Mouse (Mus musculus): ENCODE results near the gene Ubp1.

Ubp1 gene

GRCm38 (mm10) chr9:113968967-113969366 is 38.2 kb downstream of the Ubp1 start:
- no peak for DNase-seq (ENCODE audit: extremely low read depth, insufficient read length, low spot score)

GRCm38 (mm10) chr9:113969399-113969798 is 38.7 kb downstream of the Ubp1 start:
- DNase-seq (ENCODE audit: extremely low read depth, insufficient read length, low spot score) = no peak

GRCm38 (mm10) chr9:113970041-113970440 is 39.3 kb downstream of the Ubp1 start:
- DNase-seq (ENCODE audit: extremely low read depth, insufficient read length, low spot score) = no peak

GRCm38 (mm10) chr9:113971615-113972014 is 40.9 kb downstream of the Ubp1 start:
- DNase-seq (ENCODE audit: extremely low read depth, insufficient read length, low spot score) = no peak

GRCm38 (mm10) chr9:113973857-113974256 is 43.1 kb downstream of the Ubp1 start:
- DNase-seq (ENCODE audit: extremely low read depth, insufficient read length, low spot score) = no peak

- DNase-seq (ENCODE audit: extremely low read depth, insufficient read length, low spot score) = no peak
Measured at GRCm38 (mm10) chr9:113974945-113975344, 44.2 kb downstream of the Ubp1 start.

- DNase-seq (ENCODE audit: extremely low read depth, insufficient read length, low spot score) = no peak
Measured at GRCm38 (mm10) chr9:113975442-113975841, 44.7 kb downstream of the Ubp1 start.

GRCm38 (mm10) chr9:113976264-113976663 is 45.5 kb downstream of the Ubp1 start:
- no peak for DNase-seq (ENCODE audit: extremely low read depth, insufficient read length, low spot score)

GRCm38 (mm10) chr9:113977225-113977840 is 46.6 kb downstream of the Ubp1 start:
- DNase-seq (ENCODE audit: extremely low read depth, insufficient read length, low spot score) = no peak

GRCm38 (mm10) chr9:113978656-113979055 is 47.9 kb downstream of the Ubp1 start:
- DNase-seq (ENCODE audit: extremely low read depth, insufficient read length, low spot score) = no peak

GRCm38 (mm10) chr9:113979356-113979755 is 48.6 kb downstream of the Ubp1 start:
- DNase-seq (ENCODE audit: extremely low read depth, insufficient read length, low spot score) = no peak

GRCm38 (mm10) chr9:113981099-113981880 is 50.6 kb downstream of the Ubp1 start:
- no peak for DNase-seq (ENCODE audit: extremely low read depth, insufficient read length, low spot score)

- no peak for DNase-seq (ENCODE audit: extremely low read depth, insufficient read length, low spot score)
Measured at GRCm38 (mm10) chr9:113982451-113982850, 51.7 kb downstream of the Ubp1 start.

GRCm38 (mm10) chr9:113982883-113983670 is 52.3 kb downstream of the Ubp1 start:
- DNase-seq (ENCODE audit: extremely low read depth, insufficient read length, low spot score) = no peak

- DNase-seq (ENCODE audit: extremely low read depth, insufficient read length, low spot score) = no peak
Measured at GRCm38 (mm10) chr9:113984946-113985620, 54.3 kb downstream of the Ubp1 start.

- DNase-seq (ENCODE audit: extremely low read depth, insufficient read length, low spot score) = peak; percentile 52
Measured at GRCm38 (mm10) chr9:113990547-113991248, 60.0 kb downstream of the Ubp1 start.

- DNase-seq (ENCODE audit: extremely low read depth, insufficient read length, low spot score) = no peak
Measured at GRCm38 (mm10) chr9:113992810-113993209, 62.1 kb downstream of the Ubp1 start.

- no peak for DNase-seq (ENCODE audit: extremely low read depth, insufficient read length, low spot score)
Measured at GRCm38 (mm10) chr9:113998311-113998710, 67.6 kb downstream of the Ubp1 start.

GRCm38 (mm10) chr9:114006801-114007200 is 76.1 kb downstream of the Ubp1 start:
- no peak for DNase-seq (ENCODE audit: extremely low read depth, insufficient read length, low spot score)

- DNase-seq (ENCODE audit: extremely low read depth, insufficient read length, low spot score) = peak; percentile 58
Measured at GRCm38 (mm10) chr9:114007850-114008350, 77.2 kb downstream of the Ubp1 start.

All from 3134 (cell line).